In genomic region chr11:22698057-22698941, GRCm38 (mm10) we compare ENCODE assay signal across 8 mouse cellular contexts.
DNase-seq lines count a peak whose midpoint lies in the region; ATAC-seq lines count a peak whose summit lies in the region.

No protein-coding gene starts in this region.

- no peak overlapping the region for H3K9ac ChIP-seq in forebrain, embryonic 11.5 days (ENCODE audit: low read length)

- no peak overlapping the region for H3K4me3 ChIP-seq in forebrain, embryonic 10.5 days
- H3K4me3 ChIP-seq in forebrain, embryonic 11.5 days (ENCODE audit: low read depth, low read length), result no peak overlapping the region

- H3K27ac ChIP-seq in forebrain, embryonic 10.5 days, result peak overlapping the region; percentile 1; the same call in 1 of the 2 replicates
- H3K27ac ChIP-seq in forebrain, embryonic 11.5 days (ENCODE audit: low read depth, low read length), result no peak overlapping the region

- H3K4me2 ChIP-seq in forebrain, embryonic 11.5 days (ENCODE audit: low read depth, low read length, severe bottlenecking), result no peak overlapping the region

- H3K27me3 ChIP-seq in forebrain, embryonic 10.5 days (ENCODE audit: poor library complexity, severe bottlenecking), result no peaks in the 10 kb centered on the region
- H3K27me3 ChIP-seq in forebrain, embryonic 11.5 days (ENCODE audit: control insufficient read depth, insufficient read depth, low read length), result no peaks in the 10 kb centered on the region

- peaks cover 12% of the 10 kb centered on the region for H3K4me1 ChIP-seq in forebrain, embryonic 10.5 days
- no peaks in the 10 kb centered on the region; the same call in 1 of the 2 replicates for H3K4me1 ChIP-seq in forebrain, embryonic 11.5 days (replicated peaks; ENCODE audit: control insufficient read depth, insufficient read depth, low read length)

- WGBS in forebrain, embryonic 10.5 days, result 62% methylated on average over 5 of the region's 5 CpGs
- 56% methylated on average over 5 of the region's 5 CpGs for WGBS in forebrain, embryonic 11.5 days

- no peaks in the 10 kb centered on the region for H3K36me3 ChIP-seq in forebrain, embryonic 10.5 days (replicated peaks)
- no peaks in the 10 kb centered on the region for H3K36me3 ChIP-seq in forebrain, embryonic 11.5 days (ENCODE audit: control insufficient read depth, insufficient read depth, low read length)

- ATAC-seq in forebrain, embryonic 11.5 days (replicated peaks; ENCODE audit: low FRiP score), result no peak
- ATAC-seq in megakaryocyte-erythroid progenitor cell, adult 5-6 weeks (replicated peaks; ENCODE audit: low FRiP score, low TSS enrichment, poor library complexity, severe bottlenecking), result no peak; the same call in 1 of the 2 replicates

- DNase-seq in forebrain, embryonic 10.5 days (ENCODE audit: extremely low spot score, low spot score), result no peak
- no peak for DNase-seq in forebrain, embryonic 11.5 days (ENCODE audit: low spot score)
- DNase-seq in thymus, postnatal 25 days, result peak; percentile 14
- DNase-seq in thymus, postnatal 0 days (ENCODE audit: low spot score), result no peak
- peak; percentile 29 to 53 for DNase-seq in layer of hippocampus, adult 18-20 months (ENCODE audit: low spot score in 2 of 2)
- DNase-seq in telencephalon, adult 2 months (ENCODE audit: low read depth, low spot score), result peak; percentile 40
- DNase-seq in urinary bladder, adult 2 months (ENCODE audit: low spot score), result no peak

- no peaks in the 10 kb centered on the region for H3K9me3 ChIP-seq in forebrain, embryonic 10.5 days
- H3K9me3 ChIP-seq in forebrain, embryonic 11.5 days (ENCODE audit: control insufficient read depth, low read length), result no peaks in the 10 kb centered on the region

Comparison
In these comparisons a context has a peak if more than half of its experiments do, and no peak if none do; other contexts are left out.
1. DNase-seq: peak in thymus, postnatal 25 days (single experiment), layer of hippocampus, adult 18-20 months (2 of 2) and telencephalon, adult 2 months (single experiment); none in forebrain, embryonic 10.5 days (single experiment), forebrain, embryonic 11.5 days (single experiment), thymus, postnatal 0 days (single experiment) and urinary bladder, adult 2 months (single experiment).